Mouse (Mus musculus) liver, embryonic 14.5 days (tissue): Measurements from ENCODE around the gene Ppp2r5b.

Experiments
- CTCF ChIP-seq: IDR thresholded peaks from 2 replicates; pipeline ENCODE4 v1.5.1; 2016; ENCODE audit warnings: antibody characterized with exemption, low read depth, control low read depth
- EP300 ChIP-seq: IDR thresholded peaks from 2 replicates; pipeline ENCODE4 v1.6.1; 2016; ENCODE audit warnings: antibody characterized with exemption, low read depth

GRCm38 (mm10) chr19:6275740-6276389 lies 40.2 kb upstream of the Ppp2r5b start:
- no peak for TF ChIP-seq CTCF
- TF ChIP-seq EP300, result no peak
